Mouse (Mus musculus) midbrain, embryonic 11.5 days (tissue): ENCODE results near the gene Ube2l6. TPM values are rescaled to one million over a fixed set of nuclear protein-coding genes. Genes with fewer than 3 reads are reported as not detected.
A peak's percentile ranks its signal among the peaks of the same experiment; 100 is the strongest.

ENCODE experiments used
- ATAC-seq: fragments of 200-750 bp; cut with Nextera tagmentation; 2 replicates; pipeline ENCODE4 v1.8.0; 2017; ENCODE audit warnings: moderate TSS enrichment, moderate library complexity; ENCODE audit not compliant: low FRiP score
- DNase-seq: peaks from one replicate; pipeline ENCODE4 v3.0.0; 2015; ENCODE audit warnings: low spot score; ENCODE audit errors: missing footprints
- H3K27ac ChIP-seq: fragments of 300-500 bp; sonication (generic); 2 replicates; pipeline ENCODE4 v1.5.1; 2014; ENCODE audit warnings: low read depth, low read length
- H3K27me3 ChIP-seq: fragments of 300-500 bp; sonication (generic); 2 replicates; pipeline ENCODE4 v1.6.1; 2014; ENCODE audit warnings: mild to moderate bottlenecking, low read length, moderate library complexity, mixed read lengths; ENCODE audit not compliant: control insufficient read depth, insufficient read depth
- H3K36me3 ChIP-seq: fragments of 300-500 bp; sonication (generic); 2 replicates; pipeline ENCODE4 v1.6.1; 2014; ENCODE audit warnings: mild to moderate bottlenecking, low read length, moderate library complexity, mixed read lengths; ENCODE audit not compliant: control insufficient read depth, insufficient read depth
- H3K4me1 ChIP-seq: fragments of 300-500 bp; sonication (generic); 2 replicates; pipeline ENCODE4 v1.6.1; 2014; ENCODE audit warnings: low read length; ENCODE audit not compliant: control insufficient read depth, insufficient read depth
- H3K4me2 ChIP-seq: fragments of 300-500 bp; sonication (generic); 2 replicates; pipeline ENCODE4 v1.6.1; 2014; ENCODE audit warnings: mild to moderate bottlenecking, moderate library complexity
- H3K4me3 ChIP-seq: fragments of 300-500 bp; sonication (generic); 2 replicates; pipeline ENCODE4 v1.5.1; 2014; ENCODE audit warnings: low read depth, low read length
- H3K9ac ChIP-seq: fragments of 300-500 bp; sonication (generic); 2 replicates; pipeline ENCODE4 v1.6.1; 2014; ENCODE audit warnings: low read length
- H3K9me3 ChIP-seq: fragments of 300-500 bp; sonication (generic); 2 replicates; pipeline ENCODE4 v1.6.1; 2016; ENCODE audit warnings: low read length; ENCODE audit not compliant: control insufficient read depth
- whole genome bisulfite sequencing: fragments of 180-500 bp; shearing (Covaris S2); extraction: QIAGEN DNeasy Blood & Tissue Kit; methylation state at CpG from one replicate; pipeline ENCODE4 v1.1.7; 2014; 5-methylcytosine and 5-hydroxymethylcytosine counted together
- polyA plus RNA-seq: library from polyadenylated mRNA; unstranded; fragments of >200 nt; fragmentation: Nextera tagmentation; extraction: Ambion mirVana; gene quantifications from 2 replicates; pipeline ENCODE4 v1.2.1, GENCODE M21; 2014

Ube2l6 gene
- polyA plus RNA-seq, 1 experiment from 2014 or later = 39.5 TPM

- Histone ChIP-seq H3K4me2 (no peak overlapping the region), H3K36me3 (no peaks in the 10 kb centered on the region), H3K4me3 (no peak overlapping the region), H3K9ac (no peak overlapping the region), H3K27me3 (no peaks in the 10 kb centered on the region), H3K9me3 (no peaks in the 10 kb centered on the region), H3K27ac (no peak overlapping the region), H3K4me1 (no peaks in the 10 kb centered on the region)
- no peak for DNase-seq
- ATAC-seq = no peak
- WGBS = 64% methylated on average over 3 of the region's 3 CpGs
Observed at GRCm38 (mm10) chr2:84819861-84820260, 21.2 kb downstream of the Ube2l6 start.

GRCm38 (mm10) chr2:84822552-84822951 is 23.9 kb downstream of the Ube2l6 start, which contains the start of gene Smtnl1:
Gene Smtnl1 (minus strand): TSS chr2:84822652.
- peak; percentile 21 for DNase-seq
- Histone ChIP-seq H3K4me3 (no peak within 1 kb of the TSS), H3K9me3 (no peaks in the 10 kb centered on the region), H3K27ac (no peak within 1 kb of the TSS), H3K36me3 (no peaks in the 10 kb centered on the region), H3K9ac (no peak within 1 kb of the TSS), H3K27me3 (no peaks in the 10 kb centered on the region), H3K4me1 (peaks cover 2% of the 10 kb centered on the region; the same call in 1 of the 2 replicates), H3K4me2 (no peak within 1 kb of the TSS)
- ATAC-seq = no peak
- 71% methylated on average over 13 of the region's 13 CpGs for WGBS

GRCm38 (mm10) chr2:84823237-84823636 is 24.6 kb downstream of the Ube2l6 start:
- 66% methylated on average over 2 of the region's 2 CpGs for WGBS
- H3K4me3 ChIP-seq = no peak overlapping the region

GRCm38 (mm10) chr2:84826488-84827282 is 28.1 kb downstream of the Ube2l6 start, which contains the start of gene Timm10:
Gene Timm10 (plus strand): TSS chr2:84826997.
- peak; percentile 90 for ATAC-seq
- no peaks in the 10 kb centered on the region for H3K9me3 ChIP-seq
- under 1% methylated on average over 34 of the region's 34 CpGs for WGBS
- peak; percentile 97 for DNase-seq
- peaks cover 4% of the 10 kb centered on the region; the same call in 1 of the 2 replicates for H3K4me1 ChIP-seq
- H3K27ac ChIP-seq = no peak within 1 kb of the TSS
- H3K36me3 ChIP-seq = no peaks in the 10 kb centered on the region
- H3K4me3 ChIP-seq = peak within 1 kb of the TSS; percentile 70
- no peaks in the 10 kb centered on the region for H3K27me3 ChIP-seq
- H3K9ac ChIP-seq = peak within 1 kb of the TSS; percentile 68
- H3K4me2 ChIP-seq = peak within 1 kb of the TSS; percentile 82

More at GRCm38 (mm10) chr2:84823237-84823636, 24.6 kb downstream of the Ube2l6 start:
- no peaks in the 10 kb centered on the region for H3K36me3 ChIP-seq
- H3K9me3 ChIP-seq = no peaks in the 10 kb centered on the region
- ATAC-seq = no peak
- peak; percentile 39 for DNase-seq
- H3K9ac ChIP-seq = no peak overlapping the region
- H3K27ac ChIP-seq = no peak overlapping the region
- H3K4me1 ChIP-seq = peaks cover 4% of the 10 kb centered on the region; the same call in 1 of the 2 replicates
- no peak overlapping the region for H3K4me2 ChIP-seq
- no peaks in the 10 kb centered on the region for H3K27me3 ChIP-seq

GRCm38 (mm10) chr2:84827283-84827920 is 28.8 kb downstream of the Ube2l6 start:
- Histone ChIP-seq H3K27me3 (no peaks in the 10 kb centered on the region), H3K36me3 (no peaks in the 10 kb centered on the region), H3K9ac (peak overlapping the region; percentile 68), H3K4me1 (peaks cover 4% of the 10 kb centered on the region; the same call in 1 of the 2 replicates), H3K27ac (no peak overlapping the region), H3K4me2 (peak overlapping the region; percentile 82), H3K4me3 (peak overlapping the region; percentile 70), H3K9me3 (no peaks in the 10 kb centered on the region)
- under 1% methylated on average over 29 of the region's 29 CpGs for WGBS
- DNase-seq (no peak), ATAC-seq (no peak; the same call in none of the 2 replicates)

- WGBS = 38% methylated on average over 10 of the region's 10 CpGs
- Histone ChIP-seq H3K9me3 (no peaks in the 10 kb centered on the region), H3K4me2 (no peak overlapping the region), H3K36me3 (no peaks in the 10 kb centered on the region), H3K27me3 (no peaks in the 10 kb centered on the region), H3K4me3 (no peak overlapping the region), H3K27ac (no peak overlapping the region), H3K9ac (no peak overlapping the region), H3K4me1 (peaks cover 4% of the 10 kb centered on the region; the same call in 1 of the 2 replicates)
- ATAC-seq (peak; percentile 62), DNase-seq (peak; percentile 99)
Observed at GRCm38 (mm10) chr2:84831666-84832391, 33.2 kb downstream of the Ube2l6 start.

- no peaks in the 10 kb centered on the region for H3K9me3 ChIP-seq
- H3K9ac ChIP-seq = no peak overlapping the region
- peaks cover 19% of the 10 kb centered on the region for H3K27me3 ChIP-seq
- no peak overlapping the region for H3K27ac ChIP-seq
- no peak overlapping the region for H3K4me2 ChIP-seq
- no peaks in the 10 kb centered on the region for H3K36me3 ChIP-seq
- 69% methylated on average over 8 of the region's 8 CpGs for WGBS
- H3K4me3 ChIP-seq = no peak overlapping the region
- DNase-seq (peak; percentile 76), ATAC-seq (no peak)
- H3K4me1 ChIP-seq = peaks cover 14% of the 10 kb centered on the region
Observed at GRCm38 (mm10) chr2:84837107-84837506, 38.5 kb downstream of the Ube2l6 start.

GRCm38 (mm10) chr2:84837817-84838592 is 39.4 kb downstream of the Ube2l6 start:
- Histone ChIP-seq H3K27me3 (peaks cover 19% of the 10 kb centered on the region), H3K27ac (no peak overlapping the region), H3K36me3 (no peaks in the 10 kb centered on the region), H3K9me3 (no peaks in the 10 kb centered on the region), H3K4me2 (no peak overlapping the region), H3K9ac (no peak overlapping the region), H3K4me1 (peaks cover 14% of the 10 kb centered on the region), H3K4me3 (no peak overlapping the region)
- ATAC-seq (no peak), DNase-seq (peak; percentile 75)
- WGBS = 28% methylated on average over 9 of the region's 9 CpGs
